Mouse (Mus musculus): ENCODE results near the gene Gas7. TPM values are rescaled to one million over a fixed set of nuclear protein-coding genes. Genes with fewer than 3 reads are reported as not detected.

The Gas7 gene
- polyA plus RNA-seq, 1 experiment from 2014 or later, result 57.8 TPM

GRCm38 (mm10) chr11:67586231-67586994, 131.2 kb downstream of the Gas7 start:
- no peak overlapping the region for H3K4me3 ChIP-seq
- no peaks in the 10 kb centered on the region for H3K36me3 ChIP-seq
- no peak overlapping the region for H3K4me2 ChIP-seq (replicated peaks)
- H3K27me3 ChIP-seq, result no peaks in the 10 kb centered on the region
- no peaks in the 10 kb centered on the region for H3K9me3 ChIP-seq
- peaks cover 17% of the 10 kb centered on the region for H3K4me1 ChIP-seq
- no peak for ATAC-seq (replicated peaks)
- H3K9ac ChIP-seq (replicated peaks), result no peak overlapping the region
- H3K27ac ChIP-seq (replicated peaks), result no peak overlapping the region; the same call in 1 of the 2 replicates
- WGBS, result 58% methylated on average over 3 of the region's 3 CpGs

DNA sequence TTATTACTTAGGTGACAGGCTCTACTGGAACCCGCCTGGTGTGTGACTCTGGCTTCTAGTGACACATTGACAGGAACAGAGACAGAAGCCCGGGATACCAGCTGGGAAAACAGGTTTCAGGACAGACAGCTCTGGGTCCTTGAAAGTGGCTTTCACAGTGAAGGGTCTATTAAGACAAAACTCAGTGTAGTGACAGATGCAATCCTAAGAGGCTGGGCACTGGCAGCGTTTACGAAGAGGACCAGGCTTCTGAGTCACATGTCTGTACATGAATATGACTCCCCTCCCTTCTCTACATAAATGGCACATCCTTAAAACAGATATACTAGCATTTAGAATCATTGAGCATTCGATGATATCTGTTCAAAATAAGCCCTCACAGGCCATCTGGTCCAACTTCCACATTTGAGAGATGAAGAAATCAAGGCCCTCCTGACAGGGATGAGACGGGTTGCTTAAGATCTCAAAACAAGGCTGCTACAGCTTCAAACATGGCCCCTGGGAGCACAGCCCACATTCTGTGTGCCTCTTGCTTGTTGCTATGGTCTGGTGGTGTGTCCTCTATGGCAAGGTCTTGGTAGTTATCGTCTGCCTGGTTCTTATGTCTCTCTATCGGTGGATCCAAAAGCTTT, 133.1 kb downstream of the Gas7 start:
- H3K27ac ChIP-seq (replicated peaks), result peak overlapping the region; percentile 42; the same call in 1 of the 2 replicates

GRCm38 (mm10) chr11:67588828-67589314, 133.6 kb downstream of the Gas7 start:
- Histone ChIP-seq H3K36me3 (no peaks in the 10 kb centered on the region), H3K27ac (replicated peaks) (peak overlapping the region; percentile 42; the same call in 1 of the 2 replicates), H3K4me1 (peaks cover 17% of the 10 kb centered on the region), H3K4me3 (no peak overlapping the region), H3K4me2 (replicated peaks) (no peak overlapping the region), H3K9ac (replicated peaks) (no peak overlapping the region), H3K27me3 (no peaks in the 10 kb centered on the region), H3K9me3 (no peaks in the 10 kb centered on the region)
- 36% methylated on average over 9 of the region's 9 CpGs for WGBS
- peak; percentile 74 for ATAC-seq (replicated peaks)

More for the DNA sequence above, 133.1 kb downstream of the Gas7 start:
- no peak overlapping the region for H3K4me3 ChIP-seq
- H3K4me2 ChIP-seq (replicated peaks), result no peak overlapping the region
- peaks cover 17% of the 10 kb centered on the region for H3K4me1 ChIP-seq
- H3K9me3 ChIP-seq, result no peaks in the 10 kb centered on the region
- ATAC-seq (replicated peaks), result peak; percentile 49
- WGBS, result 56% methylated on average over 8 of the region's 8 CpGs
- H3K9ac ChIP-seq (replicated peaks), result no peak overlapping the region
- no peaks in the 10 kb centered on the region for H3K36me3 ChIP-seq
- no peaks in the 10 kb centered on the region for H3K27me3 ChIP-seq

DNA sequence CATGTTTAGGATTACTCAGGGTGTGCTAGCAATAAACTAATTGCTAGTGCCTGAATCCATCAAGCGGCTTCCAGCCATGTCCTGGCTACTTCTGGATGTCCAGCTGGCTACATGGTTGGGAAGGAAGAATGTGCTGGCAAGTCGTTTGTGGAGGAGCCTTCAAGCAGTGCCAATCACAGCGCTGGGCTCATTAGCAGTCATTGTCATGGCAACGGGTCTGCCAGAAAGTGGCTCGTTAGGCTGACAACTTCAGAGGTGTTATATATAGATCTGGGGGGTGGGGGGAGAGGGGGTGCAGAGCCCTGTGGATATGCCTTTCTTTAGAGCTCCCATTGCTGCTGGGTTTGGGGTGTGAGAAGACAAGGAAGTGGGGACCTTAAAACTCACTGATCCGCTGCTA, 141.0 kb downstream of the Gas7 start:
- 6% methylated on average over 6 of the region's 6 CpGs for WGBS
- peak overlapping the region; percentile 39 for H3K4me3 ChIP-seq
- peak overlapping the region; percentile 89 for H3K27ac ChIP-seq (replicated peaks)

GRCm38 (mm10) chr11:67596856-67597255, 141.6 kb downstream of the Gas7 start:
- Histone ChIP-seq H3K4me2 (replicated peaks) (peak overlapping the region; percentile 27), H3K4me3 (peak overlapping the region; percentile 39), H3K9me3 (no peaks in the 10 kb centered on the region), H3K4me1 (peaks cover 59% of the 10 kb centered on the region), H3K36me3 (no peaks in the 10 kb centered on the region), H3K27ac (replicated peaks) (peak overlapping the region; percentile 89), H3K27me3 (no peaks in the 10 kb centered on the region), H3K9ac (replicated peaks) (peak overlapping the region; percentile 29; the same call in 1 of the 2 replicates)
- ATAC-seq (replicated peaks), result no peak
- WGBS, result 64% methylated on average over 6 of the region's 6 CpGs

More for the DNA sequence above, 141.0 kb downstream of the Gas7 start:
- ATAC-seq (replicated peaks), result peak; percentile 81
- peak overlapping the region; percentile 29; the same call in 1 of the 2 replicates for H3K9ac ChIP-seq (replicated peaks)
- H3K9me3 ChIP-seq, result no peaks in the 10 kb centered on the region
- H3K4me2 ChIP-seq (replicated peaks), result peak overlapping the region; percentile 27
- H3K4me1 ChIP-seq, result peaks cover 53% of the 10 kb centered on the region
- H3K36me3 ChIP-seq, result no peaks in the 10 kb centered on the region
- H3K27me3 ChIP-seq, result no peaks in the 10 kb centered on the region

DNA sequence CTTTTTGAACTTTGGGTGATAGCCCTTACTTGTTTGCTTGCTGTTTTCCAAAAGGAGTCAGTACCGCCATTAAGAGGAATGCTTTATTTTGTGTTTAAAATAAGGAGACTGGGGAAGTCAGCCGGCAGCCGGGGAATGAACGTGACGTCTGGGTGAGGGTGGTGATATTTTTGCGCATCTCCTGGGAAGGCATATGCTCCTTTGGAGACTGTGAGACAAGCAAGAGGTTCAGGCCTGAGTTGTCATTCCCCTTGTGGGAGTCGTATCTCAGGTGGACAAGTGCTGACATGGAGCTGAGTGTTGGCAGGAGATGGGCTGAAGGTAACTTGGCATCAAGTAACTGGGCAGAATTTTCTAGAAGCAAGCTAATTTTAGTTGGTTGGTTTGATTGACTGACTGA, 142.2 kb downstream of the Gas7 start:
- Histone ChIP-seq H3K27me3 (no peaks in the 10 kb centered on the region), H3K9ac (replicated peaks) (no peak overlapping the region), H3K4me1 (peaks cover 64% of the 10 kb centered on the region), H3K27ac (replicated peaks) (peak overlapping the region; percentile 89), H3K9me3 (no peaks in the 10 kb centered on the region), H3K4me3 (peak overlapping the region; percentile 39), H3K4me2 (replicated peaks) (peak overlapping the region; percentile 27), H3K36me3 (no peaks in the 10 kb centered on the region)
- 63% methylated on average over 7 of the region's 7 CpGs for WGBS
- ATAC-seq (replicated peaks), result no peak

DNA sequence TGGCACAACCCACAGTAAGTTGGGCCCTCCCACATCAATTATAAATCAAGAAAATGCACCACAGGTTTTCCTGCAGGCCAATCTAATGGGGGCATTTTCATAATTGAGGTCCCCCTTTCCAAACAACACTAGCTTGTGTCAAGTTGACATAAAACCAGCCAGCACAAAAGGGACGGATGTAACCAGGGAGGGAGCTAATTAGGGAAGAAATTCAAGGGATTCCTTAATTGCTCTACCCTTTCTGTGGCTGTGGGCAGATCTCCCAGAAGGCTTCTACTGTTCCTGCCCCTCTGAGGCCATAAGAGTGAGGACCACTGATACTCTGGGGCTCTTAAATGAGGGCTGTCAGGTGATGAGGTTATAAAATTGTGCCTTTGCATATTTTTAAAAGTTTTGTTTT, 143.9 kb downstream of the Gas7 start:
- H3K27me3 ChIP-seq, result no peaks in the 10 kb centered on the region
- H3K4me1 ChIP-seq, result peaks cover 74% of the 10 kb centered on the region
- H3K27ac ChIP-seq (replicated peaks), result peak overlapping the region; percentile 24
- 0 out of 2 replicates have a peak overlapping the region, but pooled peaks have one; percentile 39 for H3K4me3 ChIP-seq
- no peak overlapping the region for H3K9ac ChIP-seq (replicated peaks)
- WGBS, result 5% methylated on average over 1 of the region's 1 CpGs
- peak overlapping the region; percentile 27 for H3K4me2 ChIP-seq (replicated peaks)
- H3K9me3 ChIP-seq, result no peaks in the 10 kb centered on the region
- ATAC-seq (replicated peaks), result peak; percentile 34
- no peaks in the 10 kb centered on the region for H3K36me3 ChIP-seq

- Histone ChIP-seq H3K9me3 (no peaks in the 10 kb centered on the region), H3K4me2 (replicated peaks) (no peak overlapping the region), H3K4me3 (no peak overlapping the region), H3K36me3 (no peaks in the 10 kb centered on the region), H3K27me3 (no peaks in the 10 kb centered on the region), H3K27ac (replicated peaks) (peak overlapping the region; percentile 16; the same call in 1 of the 2 replicates), H3K9ac (replicated peaks) (no peak overlapping the region), H3K4me1 (peaks cover 66% of the 10 kb centered on the region)
- WGBS, result 59% methylated on average over 8 of the region's 8 CpGs
- ATAC-seq (replicated peaks), result peak; percentile 11; the same call in 1 of the 2 replicates
These were observed 145.6 kb downstream of the Gas7 start for GRCm38 (mm10) chr11:67600710-67601430.

DNA sequence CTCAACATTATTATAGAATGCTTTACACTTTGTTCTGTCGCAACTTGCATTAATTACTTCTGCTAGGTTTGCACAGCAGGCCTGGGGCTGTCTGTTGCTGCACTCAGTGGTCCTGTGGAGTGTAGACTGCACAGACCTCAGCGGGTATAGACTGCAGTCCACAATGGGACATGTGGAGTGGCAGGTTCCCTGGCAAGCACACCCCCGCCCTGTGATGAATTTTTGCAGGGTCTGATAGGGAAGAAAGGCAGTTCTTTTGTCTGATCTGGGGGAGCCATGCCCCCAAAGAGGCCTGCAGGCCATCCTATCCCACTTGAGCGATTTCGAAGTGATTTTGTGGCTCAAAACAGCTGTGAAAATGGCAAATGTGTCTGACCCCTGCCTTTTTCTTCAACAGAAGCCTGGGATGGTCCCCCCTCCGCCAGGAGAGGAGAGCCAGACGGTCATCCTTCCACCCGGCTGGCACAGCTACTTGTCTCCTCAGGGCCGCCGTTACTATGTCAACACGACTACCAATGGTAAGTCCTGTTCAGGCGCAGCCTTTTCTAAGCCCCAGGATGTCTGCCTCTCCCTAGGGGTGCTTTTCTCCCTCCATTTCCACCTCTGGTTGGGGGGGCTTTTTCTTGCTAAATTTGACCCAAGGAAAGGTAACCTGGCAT, 147.6 kb downstream of the Gas7 start:
- no peaks in the 10 kb centered on the region for H3K9me3 ChIP-seq
- H3K9ac ChIP-seq (replicated peaks), result peak overlapping the region; percentile 27; the same call in 1 of the 2 replicates
- H3K27me3 ChIP-seq, result no peaks in the 10 kb centered on the region
- no peak overlapping the region for H3K4me2 ChIP-seq (replicated peaks)
- ATAC-seq (replicated peaks), result peak; percentile 30; the same call in 1 of the 2 replicates
- peaks cover 50% of the 10 kb centered on the region for H3K4me1 ChIP-seq
- no peaks in the 10 kb centered on the region for H3K36me3 ChIP-seq
- no peak overlapping the region for H3K4me3 ChIP-seq
- WGBS, result 20% methylated on average over 12 of the region's 12 CpGs
- H3K27ac ChIP-seq (replicated peaks), result peak overlapping the region; percentile 69

DNA sequence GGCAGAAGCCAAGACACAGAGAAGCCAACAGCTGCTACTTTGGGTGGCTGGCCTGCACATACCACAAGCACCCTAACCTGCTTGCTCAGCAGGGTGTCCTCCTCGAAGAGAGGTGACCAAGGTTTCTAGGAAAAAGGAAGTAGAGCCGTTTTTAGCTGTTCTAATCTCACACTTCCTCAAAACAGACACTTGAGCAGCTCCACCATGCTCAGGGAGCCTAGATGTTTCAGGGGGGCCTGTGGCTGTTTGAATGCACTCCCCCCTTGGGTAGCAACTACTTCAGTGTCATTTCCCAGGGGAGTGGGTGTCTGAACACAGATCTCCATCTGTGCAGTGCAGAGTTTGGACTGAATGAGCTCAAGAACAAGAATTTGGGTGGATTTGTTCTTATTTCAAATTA, 149.2 kb downstream of the Gas7 start:
- ATAC-seq (replicated peaks), result no peak
- WGBS, result 72% methylated on average over 2 of the region's 2 CpGs
- peaks cover 34% of the 10 kb centered on the region for H3K4me1 ChIP-seq

DNA sequence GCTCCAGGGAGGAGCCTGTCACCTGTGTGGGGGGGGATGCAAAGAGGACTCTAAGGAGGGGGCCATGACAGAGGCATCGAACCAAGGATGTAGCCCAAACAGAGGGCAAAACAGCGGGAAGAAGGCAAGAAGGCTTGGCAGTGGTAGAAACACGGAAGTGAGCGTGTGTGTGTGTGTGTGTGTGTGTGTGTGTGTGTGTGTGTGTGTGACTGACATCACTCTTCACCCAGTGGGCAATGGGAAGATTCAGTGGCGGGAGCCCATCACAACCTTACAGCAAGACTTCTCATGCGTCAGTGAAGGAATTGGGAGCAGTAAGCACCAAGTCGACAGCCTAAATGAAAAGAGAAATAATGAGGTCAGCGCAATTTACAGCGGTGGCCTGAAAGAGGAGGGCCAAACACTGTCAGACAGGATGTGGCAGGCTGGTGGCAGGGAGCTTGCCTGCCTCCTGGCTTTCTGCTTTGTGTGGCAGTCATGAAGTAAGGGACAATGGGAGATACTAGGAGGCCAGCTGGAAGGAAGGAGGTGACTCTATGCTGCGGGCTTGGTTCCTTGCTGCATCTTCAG, 153.0 kb downstream of the Gas7 start:
- H3K4me1 ChIP-seq, result peaks cover 21% of the 10 kb centered on the region
- no peaks in the 10 kb centered on the region for H3K9me3 ChIP-seq
- no peak overlapping the region for H3K4me3 ChIP-seq
- H3K4me2 ChIP-seq (replicated peaks), result no peak overlapping the region
- no peak overlapping the region for H3K9ac ChIP-seq (replicated peaks)
- H3K27me3 ChIP-seq, result no peaks in the 10 kb centered on the region
- ATAC-seq (replicated peaks), result no peak
- H3K36me3 ChIP-seq, result no peaks in the 10 kb centered on the region
- 72% methylated on average over 10 of the region's 10 CpGs for WGBS
- H3K27ac ChIP-seq (replicated peaks), result no peak overlapping the region

More for the DNA sequence above, 149.2 kb downstream of the Gas7 start:
- Histone ChIP-seq H3K27me3 (no peaks in the 10 kb centered on the region), H3K27ac (replicated peaks) (no peak overlapping the region), H3K9ac (replicated peaks) (no peak overlapping the region), H3K4me2 (replicated peaks) (no peak overlapping the region), H3K36me3 (no peaks in the 10 kb centered on the region), H3K9me3 (no peaks in the 10 kb centered on the region), H3K4me3 (no peak overlapping the region)
